9 mouse cellular contexts compared by ENCODE assay signal in the genomic region with DNA sequence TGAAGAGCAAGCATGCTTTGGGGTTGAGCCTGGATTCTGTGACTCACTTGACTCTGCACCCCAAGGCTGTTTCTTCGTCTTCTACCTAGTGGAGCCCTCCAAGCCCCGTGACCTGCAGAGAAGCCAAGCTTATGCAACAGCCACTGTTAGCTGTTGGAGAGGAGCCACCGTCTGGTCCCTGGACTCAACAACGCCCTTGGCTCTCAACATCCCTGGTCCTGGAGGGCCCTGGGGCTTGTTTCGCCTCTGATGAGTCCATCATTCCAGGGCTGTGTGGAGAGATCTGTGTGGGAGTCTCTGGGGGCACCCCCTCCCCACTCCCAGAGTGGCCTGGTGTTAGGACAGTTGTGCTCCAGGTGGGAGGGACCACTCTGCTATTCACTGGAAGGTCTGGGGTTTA. TPM values are rescaled to one million over a fixed set of nuclear protein-coding genes. Genes with fewer than 3 reads are reported as not detected.
DNase-seq lines count a peak whose midpoint lies in the region; ATAC-seq and TF ChIP-seq lines count a peak whose summit lies in the region.
"Had no signal": no experiment of that assay in that cellular context is flagged by ENCODE, and none has a peak within 500 bp of the region (broad histone marks: within the 10 kb centered on the region; RNA-seq: fewer than 3 reads in every experiment).

No protein-coding gene starts in this region.

- DNase-seq in NIH3T3 (ENCODE audit: low read depth), result peak; percentile 99
- DNase-seq in adrenal gland, postnatal 25 days, result peak; percentile 81
- DNase-seq in heart, postnatal 0 days (ENCODE audit: low spot score), result peak; percentile 46
- DNase-seq in left cerebral cortex, postnatal 14 days (ENCODE audit: low spot score in 2 of 2), result peak; percentile 37 to 38
- peak; percentile 96 for DNase-seq in skeletal muscle tissue, adult 2 months (ENCODE audit: low read depth, low spot score)
- no peak for DNase-seq in thymus, postnatal 0 days (ENCODE audit: low spot score)
- no peak for DNase-seq in thymus, adult 18-20 months
- DNase-seq in spleen, postnatal 36 days (ENCODE audit: low spot score in 2 of 2), result no peak
- DNase-seq: liver, embryonic 13.5 days had no signal

- H3K36me3 ChIP-seq in heart, postnatal 0 days (replicated peaks; ENCODE audit: control insufficient read depth, insufficient read depth, low read length), result peaks cover 3% of the 10 kb centered on the region; the same call in 1 of the 2 replicates

- no peaks in the 10 kb centered on the region for H3K27me3 ChIP-seq in heart, postnatal 0 days (ENCODE audit: control insufficient read depth, insufficient read depth, low read length)
- H3K27me3 ChIP-seq: liver, embryonic 13.5 days had no signal

- no peak for TF ChIP-seq CTCF in heart, postnatal 0 days (IDR thresholded peaks at IDR 0.05; ENCODE audit: low read depth)

- H3K4me2 ChIP-seq in heart, postnatal 0 days (ENCODE audit: low read depth, low read length), result no peak overlapping the region
- H3K4me2 ChIP-seq: liver, embryonic 13.5 days had no signal

- TF ChIP-seq EP300 in heart, postnatal 0 days (IDR thresholded peaks at IDR 0.05; ENCODE audit: low read depth), result no peak

- peaks cover 27% of the 10 kb centered on the region for H3K4me1 ChIP-seq in heart, postnatal 0 days (ENCODE audit: control insufficient read depth, insufficient read depth)

- no peak overlapping the region for H3K27ac ChIP-seq in heart, postnatal 0 days (ENCODE audit: low read depth)

- H3K4me3 ChIP-seq in heart, postnatal 0 days (ENCODE audit: low read depth, low read length), result no peak overlapping the region
- H3K4me3 ChIP-seq: liver, embryonic 13.5 days had no signal

- WGBS in heart, postnatal 0 days, result 35% methylated on average over 5 of the region's 5 CpGs

- peaks cover 7% of the 10 kb centered on the region; the same call in 1 of the 2 replicates for H3K9me3 ChIP-seq in heart, postnatal 0 days (replicated peaks; ENCODE audit: control insufficient read depth, low read length)
- H3K9me3 ChIP-seq: liver, embryonic 13.5 days had no signal

- peak; percentile 45 for ATAC-seq in heart, postnatal 0 days (ENCODE audit: insufficient read depth, low read depth)

- intact Hi-C loops in left cerebral cortex, postnatal 14 days (cut with DNase I), result no loop called here

- H3K9ac ChIP-seq in heart, postnatal 0 days (replicated peaks; ENCODE audit: low read depth, low read length), result no peak overlapping the region
- H3K9ac ChIP-seq: liver, embryonic 13.5 days had no signal

RNA-seq across cellular contexts. Expression of gene Steap3, which starts 24.3 kb away (rescaled TPM):
- total RNA-seq in adrenal gland, postnatal 25 days (2021), result 28.9 and 48.9 TPM in 2 replicates
- 15.4 and 38.7 TPM in 2 replicates for total RNA-seq in heart, postnatal 0 days (2014; rRNA removed; ENCODE audit: low replicate concordance)
- 19.6 and 20.3 TPM in 2 replicates for polyA plus RNA-seq in heart, postnatal 0 days (2015; fragmentation: Nextera tagmentation; extraction: Ambion mirVana)
- total RNA-seq in left cerebral cortex, postnatal 14 days (2021), result 1 to 10 TPM; 7.1 to 7.4 TPM
- 4.7 and 5.0 TPM in 2 replicates for polyA plus RNA-seq in thymus, postnatal 0 days (2015; fragmentation: Nextera tagmentation; extraction: Ambion mirVana)

Comparison
In these comparisons a context has a peak if more than half of its experiments do, and no peak if none do; other contexts are left out.
1. DNase-seq: peak in NIH3T3 (single experiment), adrenal gland, postnatal 25 days (single experiment), heart, postnatal 0 days (single experiment), left cerebral cortex, postnatal 14 days (2 of 2) and skeletal muscle tissue, adult 2 months (single experiment); none in thymus, postnatal 0 days (single experiment), thymus, adult 18-20 months (0 of 2) and spleen, postnatal 36 days (0 of 2).